Mouse (Mus musculus): ENCODE measurements around the gene Dusp5.

Gene Dusp5

GRCm38 (mm10) chr19:53550972-53551371 is 22.1 kb downstream of the Dusp5 start:
- DNase-seq: no peak

DNA sequence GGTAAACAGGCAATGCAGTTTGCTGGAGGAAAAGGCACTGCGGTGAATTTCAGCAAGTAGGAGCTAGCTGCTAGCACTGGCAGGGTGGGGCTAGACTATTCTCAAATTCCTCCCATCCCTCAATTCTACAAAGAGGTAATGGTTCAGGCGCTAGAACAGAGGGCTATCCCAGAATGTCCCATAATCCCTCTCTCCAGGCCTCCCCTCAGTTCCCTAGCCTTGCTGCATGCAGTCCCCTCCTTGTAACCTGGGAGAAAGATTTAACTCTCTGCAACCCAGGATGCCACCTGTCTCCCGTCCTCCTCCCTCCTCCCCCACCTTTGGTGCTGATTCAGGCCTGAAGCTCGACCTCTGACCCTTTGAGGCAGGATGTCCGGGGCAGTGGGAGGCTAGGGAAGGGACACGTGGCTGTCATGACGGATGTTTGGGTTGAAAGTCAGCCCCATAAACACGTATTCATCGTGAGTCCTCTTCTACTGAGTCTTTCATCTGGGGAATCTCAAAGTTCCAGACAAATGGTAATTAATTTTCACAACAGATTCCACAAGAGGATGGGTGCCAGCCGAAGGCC is 23.4 kb downstream of the Dusp5 start:
- no peak for DNase-seq

- DNase-seq: no peak
Measured at GRCm38 (mm10) chr19:53552795-53553194, 23.9 kb downstream of the Dusp5 start.

GRCm38 (mm10) chr19:53554402-53554801 is 25.5 kb downstream of the Dusp5 start:
- no peak for DNase-seq

GRCm38 (mm10) chr19:53554981-53555616 is 26.2 kb downstream of the Dusp5 start:
- no peak for DNase-seq

DNA sequence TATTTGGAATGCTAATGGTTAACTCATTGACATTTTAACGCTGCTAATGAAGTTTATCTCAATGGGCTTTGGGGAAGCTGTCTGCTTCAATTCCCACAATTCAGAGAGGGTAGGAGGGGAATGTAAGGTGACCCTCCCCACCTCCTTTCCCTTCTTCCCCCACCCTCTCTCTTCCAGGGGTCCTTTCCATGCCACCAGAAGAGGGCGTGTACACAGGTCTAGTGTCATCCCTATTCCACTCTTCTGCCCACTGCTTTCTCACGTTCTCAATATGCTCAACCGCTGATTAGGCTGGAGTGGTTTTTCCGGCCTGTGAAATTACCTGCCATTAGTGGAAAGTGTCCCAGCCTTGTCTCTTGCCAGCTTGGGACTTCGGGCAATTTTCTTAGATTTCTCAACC is 27.9 kb downstream of the Dusp5 start:
- DNase-seq: no peak

GRCm38 (mm10) chr19:53557267-53557936 is 28.5 kb downstream of the Dusp5 start:
- no peak for DNase-seq

GRCm38 (mm10) chr19:53560436-53560835 is 31.5 kb downstream of the Dusp5 start:
- DNase-seq: no peak

- DNase-seq: no peak
Measured at GRCm38 (mm10) chr19:53564174-53564573, 35.3 kb downstream of the Dusp5 start.

DNA sequence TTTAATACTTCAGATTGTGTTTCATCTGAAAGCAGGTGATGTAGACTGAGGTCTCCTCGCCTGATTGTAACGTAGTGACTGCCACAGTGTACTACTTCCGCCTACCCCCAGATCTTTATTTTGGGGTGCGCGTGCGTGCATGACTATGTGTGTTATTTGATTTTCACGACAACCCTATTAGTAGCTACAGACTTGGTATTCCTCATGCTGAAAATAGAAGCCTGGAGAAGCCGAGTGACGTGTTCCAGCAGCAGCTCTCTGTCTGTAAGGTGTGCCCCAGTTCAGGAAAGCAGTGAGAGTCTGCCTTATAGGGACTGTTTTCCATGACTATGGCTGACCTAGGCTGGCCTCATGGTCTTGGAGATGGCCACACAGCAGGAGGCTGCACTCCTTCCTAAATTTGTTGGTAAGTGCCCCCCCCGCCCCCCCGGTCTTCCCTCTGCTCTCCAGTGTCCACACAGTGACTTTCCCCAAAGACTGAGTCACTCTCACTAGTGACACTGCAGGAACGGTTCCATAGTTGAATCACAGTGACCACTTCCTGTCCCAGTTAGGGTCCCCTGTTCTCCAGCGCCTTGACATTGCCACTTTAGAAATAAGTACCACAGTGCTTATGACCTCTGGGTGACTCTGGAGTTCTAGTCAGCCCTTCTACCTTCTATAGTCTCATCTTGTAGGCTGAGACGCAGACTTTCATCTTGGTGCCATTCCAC is 36.8 kb downstream of the Dusp5 start:
- DNase-seq: no peak

DNA sequence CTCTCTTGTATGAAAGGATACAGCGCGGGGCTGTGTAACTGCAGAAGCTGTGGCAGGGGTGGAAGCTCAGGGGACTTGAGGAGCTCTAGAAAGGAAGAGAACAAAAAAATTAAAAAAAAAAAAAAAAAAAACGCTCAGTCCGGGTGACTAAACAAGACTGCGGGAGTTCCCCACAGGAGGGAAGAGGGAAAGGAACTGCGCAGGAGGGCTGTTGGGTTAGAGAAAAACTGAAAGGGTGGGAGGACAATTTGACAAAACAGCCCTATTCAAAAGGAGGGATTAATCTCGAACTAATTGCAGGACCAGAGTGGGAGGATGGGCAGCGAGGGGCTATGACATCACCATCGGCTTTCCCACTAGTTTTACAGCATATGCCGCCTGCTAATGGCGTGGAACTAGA is 39.0 kb downstream of the Dusp5 start:
- no peak for DNase-seq

DNA sequence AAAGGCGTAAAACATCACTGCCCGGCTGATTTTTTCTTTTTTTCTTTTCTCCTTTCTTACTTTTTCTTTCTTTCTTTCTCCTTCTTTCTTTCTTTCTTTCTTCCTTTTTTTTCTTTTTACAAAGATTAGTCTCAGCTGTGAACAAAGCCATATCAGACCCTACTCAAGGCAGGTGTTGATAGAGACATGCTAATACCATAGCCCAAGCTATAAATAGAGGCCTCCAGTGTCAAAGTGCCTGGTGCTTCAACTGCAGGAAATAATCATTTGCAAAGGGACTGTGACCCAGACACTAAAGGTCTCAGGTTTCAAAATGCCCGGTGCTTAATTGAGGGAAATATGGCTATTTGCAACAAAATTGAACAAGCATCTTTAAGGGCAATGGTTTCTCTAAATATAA is 39.6 kb downstream of the Dusp5 start:
- no peak for DNase-seq

GRCm38 (mm10) chr19:53571056-53571455 is 42.1 kb downstream of the Dusp5 start:
- DNase-seq: no peak

DNA sequence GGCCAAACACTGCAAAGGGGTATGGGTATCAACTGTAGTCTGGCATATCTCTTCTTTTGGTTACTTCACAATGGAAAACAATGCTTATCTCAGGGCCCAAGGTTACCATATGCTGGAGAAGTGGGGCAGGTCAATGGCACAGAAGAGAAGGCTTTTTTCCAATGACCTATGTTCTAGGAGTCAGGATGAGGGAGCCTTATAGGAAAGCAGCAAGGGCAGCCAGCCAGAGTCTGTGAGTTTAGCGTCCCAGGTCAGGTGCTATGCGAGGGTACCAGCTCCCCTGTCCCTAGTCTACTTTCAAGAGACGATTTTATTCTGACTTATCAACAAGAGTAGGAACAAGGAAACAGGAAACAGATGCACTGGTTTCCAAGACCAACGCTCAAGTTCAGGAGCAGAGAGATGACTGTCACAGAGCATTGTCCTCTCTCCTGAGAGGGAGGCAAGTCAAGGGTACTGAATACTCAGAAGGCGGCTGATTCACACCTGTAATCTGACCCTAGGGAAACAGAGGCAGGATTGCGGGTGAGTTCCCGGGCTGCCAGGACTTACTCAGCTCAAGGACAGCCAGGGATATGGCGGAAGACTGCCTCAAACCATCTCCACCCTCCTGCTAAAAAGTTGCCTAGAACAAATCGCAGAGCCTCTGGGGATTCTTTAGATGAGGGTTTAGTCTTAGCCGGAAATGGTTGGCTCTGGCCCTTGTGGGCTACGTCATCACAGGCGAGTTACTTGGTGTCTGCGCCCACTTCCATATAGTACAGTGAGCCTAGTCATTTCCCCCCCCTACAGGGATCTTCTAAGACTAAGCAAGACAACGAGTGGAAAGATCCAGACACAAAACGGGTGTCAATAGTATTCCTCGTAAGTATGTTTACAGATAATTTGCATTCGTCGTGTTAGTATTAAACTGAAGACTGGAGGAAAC is 42.9 kb downstream of the Dusp5 start:
- DNase-seq: no peak

- no peak for DNase-seq
Measured at GRCm38 (mm10) chr19:53572607-53573006, 43.7 kb downstream of the Dusp5 start.

DNA sequence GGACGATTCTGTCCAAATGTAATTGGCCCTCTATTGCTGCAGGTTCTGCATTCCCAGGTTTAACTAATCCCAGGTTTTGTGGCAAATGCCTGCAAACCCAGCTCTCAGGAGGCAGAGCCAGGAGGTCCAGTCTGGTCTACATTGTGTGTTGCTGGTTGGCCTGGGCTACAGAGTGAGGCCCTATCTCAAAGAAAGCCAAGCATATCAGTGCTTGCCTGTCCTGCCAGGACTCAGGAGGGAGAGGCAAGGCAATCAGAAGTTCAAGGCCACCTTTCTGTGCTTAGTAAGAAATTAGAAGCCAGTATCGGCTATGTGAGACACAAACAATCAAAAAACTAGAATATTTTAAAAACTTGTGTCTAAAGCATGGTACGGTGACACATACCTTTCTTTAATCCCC is 44.2 kb downstream of the Dusp5 start:
- no peak for DNase-seq

DNA sequence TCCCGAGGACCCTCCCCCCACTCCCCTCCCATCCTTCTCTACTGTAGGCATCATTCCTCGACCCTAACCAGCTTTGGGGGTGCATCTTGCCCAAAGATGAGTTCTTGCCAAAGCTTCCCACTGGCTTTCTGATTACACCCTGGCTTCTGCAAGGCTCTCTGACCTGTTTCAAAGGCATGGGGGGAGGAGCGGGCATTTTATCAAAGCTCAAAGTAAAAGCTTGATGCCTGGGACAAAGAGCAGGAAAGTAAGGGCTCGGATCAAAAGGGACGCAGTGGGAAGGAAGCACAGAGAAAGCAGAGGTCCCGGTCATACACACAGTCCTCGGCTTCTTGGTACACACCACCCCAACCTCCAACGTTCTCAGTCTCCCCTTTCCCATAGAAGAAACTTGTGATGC is 45.2 kb downstream of the Dusp5 start:
- no peak for DNase-seq

- no peak for DNase-seq
Measured at GRCm38 (mm10) chr19:53574546-53574945, 45.6 kb downstream of the Dusp5 start.

DNA sequence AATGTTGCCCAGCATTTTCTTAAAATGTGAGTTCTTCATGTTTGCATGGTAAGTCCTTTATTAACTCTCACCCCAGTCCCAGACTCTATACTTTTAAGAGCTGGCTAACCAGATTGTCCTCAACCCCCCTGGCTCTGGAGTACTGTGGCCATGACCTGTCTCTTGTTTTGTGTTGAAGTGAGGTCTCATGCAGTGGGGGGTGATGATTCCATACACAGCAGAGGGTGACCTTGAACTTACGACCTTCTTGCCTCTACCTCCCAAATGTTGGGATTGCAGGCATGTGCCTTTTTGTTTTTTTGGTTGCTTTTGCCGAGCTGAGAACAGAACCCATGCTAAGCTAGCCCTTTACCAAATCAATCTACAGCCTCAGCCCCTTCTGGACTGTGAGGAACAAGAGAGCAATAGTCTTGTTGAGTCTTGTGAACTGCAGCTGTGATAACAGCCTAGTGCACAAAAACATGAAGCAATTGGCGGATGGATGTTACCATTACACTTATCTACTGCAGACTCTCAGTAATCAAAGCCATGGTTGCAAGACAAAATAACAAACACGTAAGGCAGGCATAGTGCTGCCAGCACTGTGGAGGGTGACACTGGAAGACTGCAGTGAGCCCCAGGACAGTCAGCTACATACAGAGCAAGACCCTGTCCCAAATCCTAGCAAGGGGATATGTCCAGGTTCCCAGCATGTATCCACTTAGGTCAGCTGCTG is 46.5 kb downstream of the Dusp5 start:
- no peak for DNase-seq

GRCm38 (mm10) chr19:53576061-53576460 is 47.2 kb downstream of the Dusp5 start:
- no peak for DNase-seq

GRCm38 (mm10) chr19:53577025-53577800 is 48.3 kb downstream of the Dusp5 start:
- no peak for DNase-seq
